Comparison of ENCODE assay signal across 8 mouse cellular contexts in genomic region chr15:95525997-95526396, GRCm38 (mm10). TPM values are rescaled to one million over a fixed set of nuclear protein-coding genes. Genes with fewer than 3 reads are reported as not detected.
DNase-seq lines count a peak whose midpoint lies in the region; ATAC-seq and TF ChIP-seq lines count a peak whose summit lies in the region.
"Had no signal": no experiment of that assay in that cellular context is flagged by ENCODE, and none has a peak within 500 bp of the region (broad histone marks: within the 10 kb centered on the region; RNA-seq: fewer than 3 reads in every experiment).

No protein-coding gene starts in this region.

- no peak for ATAC-seq in Patski
- ATAC-seq in neural tube, embryonic 14.5 days (ENCODE audit: low read depth), result no peak
- ATAC-seq in granulocyte monocyte progenitor cell, adult 5-6 weeks (replicated peaks; ENCODE audit: poor library complexity, severe bottlenecking), result no peak

- CTCF ChIA-PET in Patski (lab: Charles Lee), result interaction anchor here (1.8 kb wide), 1 partner anchor 11 kb away, joined by 6 read pairs; no protein-coding TSS in a partner anchor

- POLR2A ChIA-PET in Patski (lab: Charles Lee), result no interaction called here

- in situ Hi-C loops in Patski (cut with MboI; ENCODE audit: low pct_unique_long_range_greater_than_20kb), result no loop called here

- no peak for DNase-seq in Patski (ENCODE audit: low read depth, low spot score)
- DNase-seq in adrenal gland, postnatal 25 days, result peak; percentile 39
- peak; percentile 2 for DNase-seq in fibroblast of lung, adult 2 months (ENCODE audit: low read depth)
- peak; percentile 47 to 53 for DNase-seq in layer of hippocampus, postnatal 36 days
- DNase-seq in thymus, postnatal 36 days, result no peak

- whole genome bisulfite sequencing in neural tube, embryonic 14.5 days, result 6% methylated on average over 5 of the region's 5 CpGs

- peaks cover 28% of the 10 kb centered on the region for H3K27me3 ChIP-seq in Patski
- no peaks in the 10 kb centered on the region for H3K27me3 ChIP-seq in neural tube, embryonic 14.5 days (ENCODE audit: control insufficient read depth, insufficient read depth, low read length)

- peaks cover 4% of the 10 kb centered on the region; the same call in 1 of the 2 replicates for H3K4me1 ChIP-seq in neural tube, embryonic 14.5 days (ENCODE audit: control insufficient read depth, insufficient read depth, low read length)
- H3K4me1 ChIP-seq: liver, embryonic 15.5 days had no signal

- H3K4me3 ChIP-seq in neural tube, embryonic 14.5 days (ENCODE audit: low read depth, low read length), result peak overlapping the region; percentile 82
- H3K4me3 ChIP-seq: liver, embryonic 15.5 days had no signal

- H3K9me3 ChIP-seq in neural tube, embryonic 14.5 days (ENCODE audit: control insufficient read depth, low read length), result no peaks in the 10 kb centered on the region
- H3K9me3 ChIP-seq: liver, embryonic 15.5 days had no signal

- H3K4me2 ChIP-seq in neural tube, embryonic 14.5 days (ENCODE audit: low read depth, low read length), result peak overlapping the region; percentile 75
- H3K4me2 ChIP-seq: liver, embryonic 15.5 days had no signal

- peak overlapping the region; percentile 82; the same call in 1 of the 2 replicates for H3K9ac ChIP-seq in neural tube, embryonic 14.5 days (replicated peaks; ENCODE audit: low read depth, low read length)
- H3K9ac ChIP-seq: liver, embryonic 15.5 days had no signal

- H3K27ac ChIP-seq in neural tube, embryonic 14.5 days (ENCODE audit: low read depth, low read length), result no peak overlapping the region
- H3K27ac ChIP-seq: liver, embryonic 15.5 days had no signal

- H3K36me3 ChIP-seq in neural tube, embryonic 14.5 days (ENCODE audit: control insufficient read depth, insufficient read depth, low read length), result no peaks in the 10 kb centered on the region
- H3K36me3 ChIP-seq: liver, embryonic 15.5 days had no signal

- peak; percentile 55 for TF ChIP-seq CTCF in Patski (IDR thresholded peaks at IDR 0.05)

RNA-seq across cellular contexts. Expression of gene Nell2, which starts 2.4 kb away (rescaled TPM):
- polyA plus RNA-seq in Patski (2021), result 0.76 TPM
- total RNA-seq in adrenal gland, postnatal 25 days (2021), result 3.8 and 5.2 TPM in 2 replicates
- total RNA-seq in layer of hippocampus, postnatal 36 days (2021), result 100 to 1,000 TPM; 744 to 782 TPM
- polyA plus RNA-seq in neural tube, embryonic 14.5 days (2014; fragmentation: Nextera tagmentation; extraction: Ambion mirVana), result 214 and 217 TPM in 2 replicates
- not detected in 2 replicates for total RNA-seq in granulocyte monocyte progenitor cell, adult 5-6 weeks (2014; fragmentation: Nextera tagmentation)
- not detected in 2 replicates for total RNA-seq in granulocyte monocyte progenitor cell, adult 5-6 weeks (2017)

Comparison
In these comparisons a context has a peak if more than half of its experiments do, and no peak if none do; other contexts are left out.
1. DNase-seq: peak in adrenal gland, postnatal 25 days (single experiment), fibroblast of lung, adult 2 months (single experiment) and layer of hippocampus, postnatal 36 days (2 of 2); none in Patski (single experiment) and thymus, postnatal 36 days (0 of 2).
2. RNA of gene Nell2, which starts 2.4 kb away (total RNA-seq): 744 to 782 TPM in layer of hippocampus, postnatal 36 days; 3.8 to 5.2 TPM in adrenal gland, postnatal 25 days and not detected in granulocyte monocyte progenitor cell, adult 5-6 weeks; every median in the first group is over 100 times any median in the second.